Mouse (Mus musculus): ENCODE data around the gene 4930451I11Rik. TPM values are rescaled to one million over a fixed set of nuclear protein-coding genes. Genes with fewer than 3 reads are reported as not detected.

4930451I11Rik gene
- polyA plus RNA-seq, 1 experiment from 2014 or later = not detected

DNA sequence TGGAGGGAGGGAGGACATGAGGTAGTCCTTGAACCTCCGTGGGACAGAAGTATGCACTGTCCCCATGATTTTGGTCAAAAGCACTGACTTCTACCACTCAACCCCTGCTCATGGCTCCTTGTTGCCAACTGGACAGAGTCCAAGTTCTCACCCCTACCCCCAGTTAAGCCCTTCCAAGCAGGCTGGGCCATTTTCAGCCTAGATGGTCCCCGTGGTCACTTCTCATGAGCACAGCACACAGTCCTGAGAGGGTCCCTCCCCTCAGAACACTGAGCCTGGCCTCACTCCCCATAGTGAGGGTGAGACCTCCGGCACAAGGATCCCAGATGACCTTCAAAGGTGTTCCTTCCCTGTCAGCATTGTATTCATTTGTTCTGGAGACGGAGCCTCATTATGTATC lies 42.3 kb downstream of the 4930451I11Rik start:
- Histone ChIP-seq H3K9me3 (replicated peaks) (no peaks in the 10 kb centered on the region), H3K4me2 (replicated peaks) (no peak overlapping the region), H3K27me3 (no peaks in the 10 kb centered on the region), H3K27ac (replicated peaks) (no peak overlapping the region), H3K9ac (no peak overlapping the region), H3K36me3 (peaks cover 67% of the 10 kb centered on the region), H3K4me3 (replicated peaks) (no peak overlapping the region), H3K4me1 (peaks cover 21% of the 10 kb centered on the region)
- ATAC-seq (ENCODE audit: insufficient number of reproducible peaks, low FRiP score, low TSS enrichment, low read depth) = no peak
- 88% methylated on average over 4 of the region's 4 CpGs for WGBS

GRCm38 (mm10) chr7:126786142-126786541 lies 45.3 kb downstream of the 4930451I11Rik start:
- Histone ChIP-seq H3K9ac (no peak overlapping the region), H3K9me3 (replicated peaks) (no peaks in the 10 kb centered on the region), H3K36me3 (peaks cover 67% of the 10 kb centered on the region), H3K27me3 (no peaks in the 10 kb centered on the region), H3K4me3 (replicated peaks) (no peak overlapping the region), H3K4me1 (peaks cover 14% of the 10 kb centered on the region), H3K4me2 (replicated peaks) (no peak overlapping the region), H3K27ac (replicated peaks) (no peak overlapping the region)
- no peak for ATAC-seq (ENCODE audit: insufficient number of reproducible peaks, low FRiP score, low TSS enrichment, low read depth)
- 91% methylated on average over 14 of the region's 14 CpGs for WGBS

- 82% methylated on average over 4 of the region's 4 CpGs for WGBS
- no peaks in the 10 kb centered on the region for H3K9me3 ChIP-seq (replicated peaks)
- H3K27me3 ChIP-seq = no peaks in the 10 kb centered on the region
- H3K4me2 ChIP-seq (replicated peaks) = no peak overlapping the region
- ATAC-seq (ENCODE audit: insufficient number of reproducible peaks, low FRiP score, low TSS enrichment, low read depth) = no peak
- no peak overlapping the region for H3K4me3 ChIP-seq (replicated peaks)
- no peak overlapping the region for H3K27ac ChIP-seq (replicated peaks)
- no peak overlapping the region for H3K9ac ChIP-seq
- peaks cover 65% of the 10 kb centered on the region for H3K36me3 ChIP-seq
- peaks cover 17% of the 10 kb centered on the region for H3K4me1 ChIP-seq
Measured at GRCm38 (mm10) chr7:126785056-126785455, 46.4 kb downstream of the 4930451I11Rik start.

- 80% methylated on average over 7 of the region's 7 CpGs for WGBS
- Histone ChIP-seq H3K27ac (replicated peaks) (no peak overlapping the region), H3K4me1 (peaks cover 22% of the 10 kb centered on the region), H3K9me3 (replicated peaks) (no peaks in the 10 kb centered on the region), H3K36me3 (peaks cover 59% of the 10 kb centered on the region), H3K4me2 (replicated peaks) (no peak overlapping the region), H3K27me3 (no peaks in the 10 kb centered on the region), H3K9ac (no peak overlapping the region), H3K4me3 (replicated peaks) (no peak overlapping the region)
- no peak for ATAC-seq (ENCODE audit: insufficient number of reproducible peaks, low FRiP score, low TSS enrichment, low read depth)
Measured at GRCm38 (mm10) chr7:126784469-126784868, 47.0 kb downstream of the 4930451I11Rik start.

DNA sequence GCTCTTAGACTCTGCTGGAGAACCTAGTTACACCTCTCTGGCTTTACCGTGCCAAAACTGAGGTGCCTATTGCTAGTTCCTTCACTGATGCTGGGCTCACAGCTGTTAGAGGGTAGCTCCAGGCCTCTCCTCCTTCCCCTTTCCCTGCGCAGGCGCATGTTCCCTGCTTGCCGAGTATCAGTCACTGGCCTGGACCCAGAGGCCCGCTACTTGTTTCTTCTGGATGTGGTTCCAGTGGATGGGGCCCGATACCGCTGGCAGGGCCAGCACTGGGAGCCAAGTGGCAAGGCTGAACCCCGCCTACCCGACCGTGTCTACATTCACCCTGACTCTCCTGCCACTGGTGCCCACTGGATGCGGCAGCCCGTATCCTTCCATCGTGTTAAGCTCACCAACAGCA lies 48.7 kb downstream of the 4930451I11Rik start:
- WGBS = 81% methylated on average over 13 of the region's 13 CpGs

GRCm38 (mm10) chr7:126781661-126782370 lies 49.6 kb downstream of the 4930451I11Rik start:
- Histone ChIP-seq H3K27ac (replicated peaks) (no peak overlapping the region), H3K9me3 (replicated peaks) (no peaks in the 10 kb centered on the region), H3K4me1 (peaks cover 36% of the 10 kb centered on the region), H3K36me3 (peaks cover 40% of the 10 kb centered on the region), H3K4me3 (replicated peaks) (no peak overlapping the region), H3K4me2 (replicated peaks) (peak overlapping the region; percentile 90), H3K27me3 (no peaks in the 10 kb centered on the region), H3K9ac (no peak overlapping the region)
- ATAC-seq (ENCODE audit: insufficient number of reproducible peaks, low FRiP score, low TSS enrichment, low read depth) = no peak
- WGBS = 34% methylated on average over 11 of the region's 11 CpGs

More for the DNA sequence above, 48.7 kb downstream of the 4930451I11Rik start:
- Histone ChIP-seq H3K4me2 (replicated peaks) (no peak overlapping the region), H3K27ac (replicated peaks) (no peak overlapping the region), H3K27me3 (no peaks in the 10 kb centered on the region), H3K9ac (no peak overlapping the region), H3K9me3 (replicated peaks) (no peaks in the 10 kb centered on the region), H3K4me1 (peaks cover 29% of the 10 kb centered on the region), H3K4me3 (replicated peaks) (no peak overlapping the region), H3K36me3 (peaks cover 49% of the 10 kb centered on the region)
- ATAC-seq (ENCODE audit: insufficient number of reproducible peaks, low FRiP score, low TSS enrichment, low read depth) = no peak

DNA sequence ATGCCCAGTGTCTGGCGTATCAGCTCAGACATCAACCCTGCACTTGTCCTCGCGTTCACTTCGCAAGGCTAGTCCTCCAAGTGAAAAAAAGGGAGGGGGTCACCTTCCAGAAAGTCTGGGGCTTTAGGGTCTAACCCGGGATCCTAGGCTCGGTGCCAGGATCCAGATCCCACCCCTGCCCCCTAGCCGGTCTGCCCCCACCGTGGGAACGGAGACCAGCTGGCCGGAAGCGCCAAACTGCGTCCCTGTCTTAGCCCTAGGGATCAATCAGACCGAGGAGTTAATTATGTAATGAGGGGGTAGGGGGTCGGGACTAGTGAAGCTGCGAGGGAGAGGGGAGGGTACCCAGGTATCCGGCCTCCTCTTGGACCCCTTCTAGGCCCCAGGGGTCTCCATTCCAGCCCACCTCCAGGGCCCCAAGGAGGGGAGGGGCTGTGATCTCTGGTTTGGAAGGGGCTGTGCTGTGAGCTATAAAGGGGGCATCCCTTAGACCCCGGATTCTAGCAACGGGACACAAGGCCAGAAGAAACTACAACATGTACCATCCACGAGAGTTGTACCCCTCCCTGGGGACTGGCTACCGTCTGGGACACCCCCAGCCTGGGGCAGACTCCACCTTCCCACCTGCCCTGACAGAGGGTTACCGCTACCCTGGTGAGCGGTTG lies 50.3 kb downstream of the 4930451I11Rik start, which contains the start of gene Tbx6:
Gene Tbx6 (plus strand): TSS at position 513 of the 665 bp plus-strand sequence.
- peak within 1 kb of the TSS; percentile 48; the same call in 1 of the 2 replicates for H3K27ac ChIP-seq (replicated peaks)
- H3K4me3 ChIP-seq (replicated peaks) = peak within 1 kb of the TSS; percentile 47
- H3K4me1 ChIP-seq = peaks cover 39% of the 10 kb centered on the region
- no peak for ATAC-seq (ENCODE audit: insufficient number of reproducible peaks, low FRiP score, low TSS enrichment, low read depth)
- H3K27me3 ChIP-seq = no peaks in the 10 kb centered on the region
- H3K9me3 ChIP-seq (replicated peaks) = no peaks in the 10 kb centered on the region
- peak within 1 kb of the TSS; percentile 40 for H3K9ac ChIP-seq
- H3K4me2 ChIP-seq (replicated peaks) = peak within 1 kb of the TSS; percentile 90
- 5% methylated on average over 22 of the region's 22 CpGs for WGBS
- H3K36me3 ChIP-seq = peaks cover 33% of the 10 kb centered on the region

Other genes starting within 250 kb of the 4930451I11Rik start
- gene Apobr, start 246.7 kb downstream of the 4930451I11Rik start, polyA plus RNA-seq (2015; fragmentation: Nextera tagmentation; extraction: Ambion mirVana) = 1.4 and 1.5 TPM in 2 replicates
- gene Cln3, start 245.8 kb downstream of the 4930451I11Rik start, polyA plus RNA-seq (2015; fragmentation: Nextera tagmentation; extraction: Ambion mirVana) = 33.7 and 38.4 TPM in 2 replicates
- not detected in 2 replicates for gene Il27, start 236.7 kb downstream of the 4930451I11Rik start, polyA plus RNA-seq (2015; fragmentation: Nextera tagmentation; extraction: Ambion mirVana)
- gene Nupr1, start 200.8 kb downstream of the 4930451I11Rik start, polyA plus RNA-seq (2015; fragmentation: Nextera tagmentation; extraction: Ambion mirVana) = 38.5 and 40.4 TPM in 2 replicates
- 43.4 and 49.5 TPM in 2 replicates for gene Sgf29, start 182.3 kb downstream of the 4930451I11Rik start, polyA plus RNA-seq (2015; fragmentation: Nextera tagmentation; extraction: Ambion mirVana)
- 10.0 and 12.2 TPM in 2 replicates for gene Sult1a1, start 155.2 kb downstream of the 4930451I11Rik start, polyA plus RNA-seq (2015; fragmentation: Nextera tagmentation; extraction: Ambion mirVana)
- 121 TPM in 2 replicates for gene Bola2, start 136.2 kb downstream of the 4930451I11Rik start, polyA plus RNA-seq (2015; fragmentation: Nextera tagmentation; extraction: Ambion mirVana)
- 9.8 and 12.5 TPM in 2 replicates for gene Slx1b, start 135.9 kb downstream of the 4930451I11Rik start, polyA plus RNA-seq (2015; fragmentation: Nextera tagmentation; extraction: Ambion mirVana)
- gene Coro1a, start 123.9 kb downstream of the 4930451I11Rik start, polyA plus RNA-seq (2015; fragmentation: Nextera tagmentation; extraction: Ambion mirVana) = 43.8 and 44.7 TPM in 2 replicates
- gene Mapk3, start 72.0 kb downstream of the 4930451I11Rik start, polyA plus RNA-seq (2015; fragmentation: Nextera tagmentation; extraction: Ambion mirVana) = 74.0 and 78.5 TPM in 2 replicates
- 11.1 and 12.4 TPM in 2 replicates for gene Gdpd3, start 65.3 kb downstream of the 4930451I11Rik start, polyA plus RNA-seq (2015; fragmentation: Nextera tagmentation; extraction: Ambion mirVana)
- gene Ypel3, start 54.7 kb downstream of the 4930451I11Rik start, polyA plus RNA-seq (2015; fragmentation: Nextera tagmentation; extraction: Ambion mirVana) = 145 and 148 TPM in 2 replicates
- gene Tbx6, start 50.2 kb downstream of the 4930451I11Rik start, polyA plus RNA-seq (2015; fragmentation: Nextera tagmentation; extraction: Ambion mirVana) = 0.71 and 0.81 TPM in 2 replicates
- gene Ppp4c, start 39.1 kb downstream of the 4930451I11Rik start, polyA plus RNA-seq (2015; fragmentation: Nextera tagmentation; extraction: Ambion mirVana) = 232 and 234 TPM in 2 replicates
- 0.53 and 0.71 TPM in 2 replicates for gene Fam57b, start 34.0 kb downstream of the 4930451I11Rik start, polyA plus RNA-seq (2015; fragmentation: Nextera tagmentation; extraction: Ambion mirVana)
- gene Doc2a, start 15.8 kb upstream of the 4930451I11Rik start, polyA plus RNA-seq (2015; fragmentation: Nextera tagmentation; extraction: Ambion mirVana) = 0.85 and 1.6 TPM in 2 replicates
- 26.8 and 33.3 TPM in 2 replicates for gene Hirip3, start 30.3 kb upstream of the 4930451I11Rik start, polyA plus RNA-seq (2015; fragmentation: Nextera tagmentation; extraction: Ambion mirVana)
- 84.4 and 92.0 TPM in 2 replicates for gene Ino80e, start 30.7 kb upstream of the 4930451I11Rik start, polyA plus RNA-seq (2015; fragmentation: Nextera tagmentation; extraction: Ambion mirVana)
- gene Taok2, start 53.1 kb upstream of the 4930451I11Rik start, polyA plus RNA-seq (2015; fragmentation: Nextera tagmentation; extraction: Ambion mirVana) = 50.4 and 50.6 TPM in 2 replicates
- gene Tmem219, start 91.3 kb upstream of the 4930451I11Rik start, polyA plus RNA-seq (2015; fragmentation: Nextera tagmentation; extraction: Ambion mirVana) = 34.7 and 37.0 TPM in 2 replicates
- gene Kctd13, start 97.2 kb upstream of the 4930451I11Rik start, polyA plus RNA-seq (2015; fragmentation: Nextera tagmentation; extraction: Ambion mirVana) = 19.1 and 20.2 TPM in 2 replicates
- gene Asphd1, start 117.9 kb upstream of the 4930451I11Rik start, polyA plus RNA-seq (2015; fragmentation: Nextera tagmentation; extraction: Ambion mirVana) = 0.15 and 0.37 TPM in 2 replicates
- gene Sez6l2, start 118.9 kb upstream of the 4930451I11Rik start, polyA plus RNA-seq (2015; fragmentation: Nextera tagmentation; extraction: Ambion mirVana) = 0.63 and 0.88 TPM in 2 replicates
- gene Cdipt, start 144.3 kb upstream of the 4930451I11Rik start, polyA plus RNA-seq (2015; fragmentation: Nextera tagmentation; extraction: Ambion mirVana) = 106 TPM in 2 replicates
- 3.2 TPM in 2 replicates for gene Cdiptos, start 144.5 kb upstream of the 4930451I11Rik start, polyA plus RNA-seq (2015; fragmentation: Nextera tagmentation; extraction: Ambion mirVana)
- 12.0 and 12.5 TPM in 2 replicates for gene Mvp, start 183.0 kb upstream of the 4930451I11Rik start, polyA plus RNA-seq (2015; fragmentation: Nextera tagmentation; extraction: Ambion mirVana)
- 0.33 and 0.43 TPM in 2 replicates for gene Pagr1b, start 184.8 kb upstream of the 4930451I11Rik start, polyA plus RNA-seq (2015; fragmentation: Nextera tagmentation; extraction: Ambion mirVana)
- 40.9 and 73.0 TPM in 2 replicates for gene Pagr1a, start 185.7 kb upstream of the 4930451I11Rik start, polyA plus RNA-seq (2015; fragmentation: Nextera tagmentation; extraction: Ambion mirVana)
- gene Gm42742, start 189.5 kb upstream of the 4930451I11Rik start, polyA plus RNA-seq (2015; fragmentation: Nextera tagmentation; extraction: Ambion mirVana) = 55.0 and 78.2 TPM in 2 replicates
- gene Prrt2, start 189.6 kb upstream of the 4930451I11Rik start, polyA plus RNA-seq (2015; fragmentation: Nextera tagmentation; extraction: Ambion mirVana) = 18.9 and 21.9 TPM in 2 replicates
- 75.2 and 79.8 TPM in 2 replicates for gene Maz, start 195.4 kb upstream of the 4930451I11Rik start, polyA plus RNA-seq (2015; fragmentation: Nextera tagmentation; extraction: Ambion mirVana)
- gene Kif22, start 210.8 kb upstream of the 4930451I11Rik start, polyA plus RNA-seq (2015; fragmentation: Nextera tagmentation; extraction: Ambion mirVana) = 87.5 and 90.6 TPM in 2 replicates